Mouse (Mus musculus) heart, embryonic 12.5 days (tissue): ENCODE measurements around the gene Ubxn1. TPM values are rescaled to one million over a fixed set of nuclear protein-coding genes. Genes with fewer than 3 reads are reported as not detected.

Experiments
- ATAC-seq: fragments of 200-750 bp; cut with Nextera tagmentation; 2 replicates; pipeline ENCODE4 v1.8.0; 2017; ENCODE audit warnings: moderate TSS enrichment, moderate library complexity; ENCODE audit not compliant: insufficient number of reproducible peaks, low FRiP score
- H3K27ac ChIP-seq: fragments of 300-500 bp; sonication (generic); 2 replicates; pipeline ENCODE4 v1.5.1; 2016; ENCODE audit warnings: mild to moderate bottlenecking, moderate library complexity; ENCODE audit not compliant: poor library complexity, severe bottlenecking
- H3K27me3 ChIP-seq: fragments of 300-500 bp; sonication (generic); replicated peaks from 2 replicates; pipeline ENCODE4 v1.6.1; 2016; ENCODE audit warnings: mild to moderate bottlenecking, moderate library complexity
- H3K36me3 ChIP-seq: fragments of 300-500 bp; sonication (generic); 2 replicates; pipeline ENCODE4 v1.6.1; 2016; ENCODE audit warnings: mild to moderate bottlenecking, moderate library complexity
- H3K4me1 ChIP-seq: fragments of 300-500 bp; sonication (generic); replicated peaks from 2 replicates; pipeline ENCODE4 v1.6.1; 2016; ENCODE audit warnings: mild to moderate bottlenecking
- H3K4me2 ChIP-seq: fragments of 300-500 bp; sonication (generic); 2 replicates; pipeline ENCODE4 v1.6.1; 2016; ENCODE audit warnings: mild to moderate bottlenecking, moderate library complexity
- H3K4me3 ChIP-seq: fragments of 300-500 bp; sonication (generic); 2 replicates; pipeline ENCODE4 v1.5.1; 2016; ENCODE audit warnings: mild to moderate bottlenecking
- H3K9ac ChIP-seq: fragments of 300-500 bp; sonication (generic); 2 replicates; pipeline ENCODE4 v1.6.1; 2016; ENCODE audit warnings: mild to moderate bottlenecking, moderate library complexity
- H3K9me3 ChIP-seq: fragments of 300-500 bp; sonication (generic); replicated peaks from 2 replicates; pipeline ENCODE4 v1.6.1; 2016; ENCODE audit warnings: mild to moderate bottlenecking, moderate library complexity
- WGBS: fragments of 180-500 bp; shearing (Covaris S2); methylation state at CpG from one replicate; pipeline ENCODE4 v1.1.7; 2016; 5-methylcytosine and 5-hydroxymethylcytosine counted together
- polyA plus RNA-seq: library from polyadenylated mRNA; unstranded; fragments of >200 nt; fragmentation: Nextera tagmentation; extraction: Ambion mirVana; gene quantifications from 2 replicates; pipeline ENCODE4 v1.2.1, GENCODE M21; 2016

Ubxn1 gene
- polyA plus RNA-seq, 1 experiment from 2014 or later, result 142 TPM

DNA sequence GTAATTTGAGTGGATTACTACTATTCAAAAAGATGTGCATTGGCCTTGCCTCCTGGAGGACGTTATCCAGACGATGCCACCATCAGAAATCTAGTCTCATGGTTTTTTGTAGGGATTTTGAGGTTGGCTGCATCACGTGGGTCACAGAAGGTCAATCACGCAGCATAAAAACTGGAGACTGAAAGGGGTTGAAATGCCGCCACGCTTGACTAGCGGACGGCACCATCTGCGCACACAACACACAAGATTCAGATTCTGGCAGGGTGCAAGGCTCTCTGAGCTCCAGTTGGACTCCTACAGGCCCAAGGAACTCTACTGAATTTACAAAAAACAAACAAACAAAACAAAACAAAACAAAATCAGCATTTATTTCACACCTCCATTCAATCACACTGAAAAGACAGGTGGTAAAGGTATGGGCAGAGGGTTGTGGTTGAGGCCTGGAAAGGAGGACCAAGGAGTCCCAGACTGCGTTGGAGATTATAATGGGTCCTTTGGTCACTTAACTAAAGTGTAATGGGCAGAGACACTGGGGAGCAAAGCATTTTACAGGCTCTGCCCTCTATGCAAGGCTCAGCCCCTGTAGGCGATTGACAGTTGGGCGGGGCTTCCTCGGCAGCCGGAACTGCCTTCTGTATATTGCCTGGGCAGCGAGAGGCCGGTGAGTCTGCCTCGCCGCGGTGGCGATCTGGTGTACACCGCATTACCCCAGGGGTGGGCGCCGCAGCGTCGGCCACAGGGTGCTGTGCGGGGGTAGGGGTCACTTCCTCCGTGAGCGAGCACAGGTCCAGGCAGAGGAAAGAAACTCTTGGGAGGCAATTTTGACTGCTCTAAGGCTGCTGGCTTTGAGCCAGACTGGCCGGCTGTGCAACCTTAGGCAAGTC, 31.1 kb upstream of the Ubxn1 start:
- H3K4me3 ChIP-seq, result peak overlapping the region; percentile 58
- no peak overlapping the region for H3K27ac ChIP-seq
- no peaks in the 10 kb centered on the region for H3K27me3 ChIP-seq
- no peaks in the 10 kb centered on the region for H3K9me3 ChIP-seq
- 0 out of 2 replicates have a peak, but pooled peaks cover 8% of the 10 kb centered on the region for H3K36me3 ChIP-seq
- 21% methylated on average over 29 of the region's 29 CpGs for WGBS
- peak overlapping the region; percentile 80 for H3K9ac ChIP-seq
- H3K4me2 ChIP-seq, result peak overlapping the region; percentile 82
- ATAC-seq, result peak; percentile 76
- peaks cover 30% of the 10 kb centered on the region for H3K4me1 ChIP-seq

- WGBS, result 89% methylated on average over 7 of the region's 7 CpGs
- H3K36me3 ChIP-seq, result peaks cover 14% of the 10 kb centered on the region
- H3K27me3 ChIP-seq, result no peaks in the 10 kb centered on the region
- H3K9me3 ChIP-seq, result no peaks in the 10 kb centered on the region
- peak overlapping the region; percentile 58; the same call in 1 of the 2 replicates for H3K4me3 ChIP-seq
- H3K4me2 ChIP-seq, result peak overlapping the region; percentile 82
- peak overlapping the region; percentile 80; the same call in 1 of the 2 replicates for H3K9ac ChIP-seq
- peaks cover 30% of the 10 kb centered on the region for H3K4me1 ChIP-seq
- H3K27ac ChIP-seq, result no peak overlapping the region
- no peak for ATAC-seq
Measured at GRCm38 (mm10) chr19:8841012-8841411, 30.3 kb upstream of the Ubxn1 start.

DNA sequence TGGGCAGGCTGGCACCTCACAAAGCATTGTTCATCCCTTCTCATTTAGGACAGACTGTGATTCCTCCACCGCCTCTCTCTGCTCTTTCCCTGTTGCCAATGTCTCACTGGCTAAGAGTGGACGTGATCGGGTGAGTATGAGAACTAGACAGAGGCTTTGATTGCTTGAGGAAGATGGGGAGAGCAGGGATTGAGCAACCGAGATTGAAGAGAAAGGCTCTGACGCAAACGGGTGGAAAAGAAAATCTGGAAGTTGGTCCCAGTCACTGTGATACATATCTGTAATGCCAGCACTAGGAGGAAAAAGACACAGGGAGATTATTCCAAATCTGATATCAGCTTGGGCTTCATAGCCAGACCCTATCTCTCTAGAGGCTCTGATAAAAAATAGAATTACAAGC, 28.3 kb upstream of the Ubxn1 start:
- H3K27me3 ChIP-seq, result no peaks in the 10 kb centered on the region
- peaks cover 34% of the 10 kb centered on the region for H3K36me3 ChIP-seq
- 84% methylated on average over 6 of the region's 6 CpGs for WGBS
- no peak overlapping the region for H3K27ac ChIP-seq
- H3K4me1 ChIP-seq, result peaks cover 28% of the 10 kb centered on the region
- H3K9ac ChIP-seq, result no peak overlapping the region
- no peak overlapping the region for H3K4me2 ChIP-seq
- no peaks in the 10 kb centered on the region for H3K9me3 ChIP-seq
- no peak overlapping the region for H3K4me3 ChIP-seq
- ATAC-seq, result no peak

GRCm38 (mm10) chr19:8844371-8845129, 26.7 kb upstream of the Ubxn1 start:
- no peak overlapping the region for H3K9ac ChIP-seq
- H3K27ac ChIP-seq, result no peak overlapping the region
- 61% methylated on average over 5 of the region's 5 CpGs for WGBS
- peaks cover 13% of the 10 kb centered on the region for H3K4me1 ChIP-seq
- no peak for ATAC-seq
- no peaks in the 10 kb centered on the region for H3K27me3 ChIP-seq
- no peaks in the 10 kb centered on the region for H3K9me3 ChIP-seq
- H3K36me3 ChIP-seq, result peaks cover 41% of the 10 kb centered on the region
- H3K4me3 ChIP-seq, result no peak overlapping the region
- H3K4me2 ChIP-seq, result no peak overlapping the region

DNA sequence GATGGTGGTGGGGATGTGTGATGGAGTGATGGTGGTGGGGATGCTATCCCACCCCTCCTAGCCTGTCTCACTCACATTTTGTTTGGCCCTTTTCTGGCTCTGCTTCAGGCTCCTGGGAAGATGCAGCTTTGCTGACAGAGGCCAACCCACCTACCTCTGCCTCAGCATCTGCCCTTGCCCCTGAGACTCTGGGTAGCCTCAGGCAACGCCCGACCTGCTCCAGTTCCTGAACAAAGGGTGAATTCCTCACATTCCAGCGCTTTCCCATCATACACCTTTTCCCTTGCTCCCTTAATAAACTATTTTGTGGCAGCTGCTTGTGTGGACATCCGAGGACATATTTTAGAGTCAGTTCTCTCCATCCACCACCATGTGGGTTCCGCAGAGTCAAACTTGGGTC, 22.9 kb upstream of the Ubxn1 start:
- no peak overlapping the region for H3K4me3 ChIP-seq
- H3K27ac ChIP-seq, result no peak overlapping the region
- H3K36me3 ChIP-seq, result peaks cover 35% of the 10 kb centered on the region
- H3K4me2 ChIP-seq, result no peak overlapping the region
- no peaks in the 10 kb centered on the region for H3K9me3 ChIP-seq
- no peak for ATAC-seq
- no peaks in the 10 kb centered on the region for H3K27me3 ChIP-seq
- no peak overlapping the region for H3K9ac ChIP-seq
- 76% methylated on average over 5 of the region's 5 CpGs for WGBS
- peaks cover 9% of the 10 kb centered on the region for H3K4me1 ChIP-seq

DNA sequence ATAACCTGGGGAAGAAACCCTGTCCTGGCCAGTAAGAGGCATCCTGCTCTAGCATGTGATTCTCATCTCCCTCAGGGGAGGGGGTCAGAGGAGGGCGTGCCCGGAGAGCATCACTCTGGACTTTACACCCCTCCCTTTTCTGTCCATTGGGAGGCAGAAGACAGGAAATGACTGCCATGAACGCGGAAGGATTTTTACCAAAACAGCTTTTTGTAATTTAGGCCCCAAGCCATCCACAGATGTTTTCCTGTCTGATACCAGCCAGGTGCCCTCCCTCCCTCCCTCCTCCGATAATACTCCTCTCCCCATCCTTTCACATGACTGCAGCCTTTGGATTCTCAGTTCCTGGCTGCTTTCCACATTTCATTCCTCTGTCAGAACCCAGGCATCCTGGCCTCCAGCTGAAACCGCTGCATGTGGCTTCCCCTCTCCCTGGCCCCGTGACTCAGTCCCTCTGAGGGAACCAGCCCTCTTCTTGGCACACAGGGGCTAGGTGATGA, 20.8 kb upstream of the Ubxn1 start, which contains the start of gene Lrrn4cl:
Gene Lrrn4cl (plus strand): TSS at position 367 of the 500 bp plus-strand sequence.
- 18% methylated on average over 7 of the region's 7 CpGs for WGBS
- Histone ChIP-seq H3K4me1 (peaks cover 9% of the 10 kb centered on the region), H3K4me3 (no peak within 1 kb of the TSS), H3K27ac (peak within 1 kb of the TSS; percentile 55), H3K36me3 (peaks cover 33% of the 10 kb centered on the region), H3K4me2 (peak within 1 kb of the TSS; percentile 44), H3K9ac (0 out of 2 replicates have a peak within 1 kb of the TSS, but pooled peaks have one; percentile 44), H3K9me3 (no peaks in the 10 kb centered on the region), H3K27me3 (no peaks in the 10 kb centered on the region)
- peak; percentile 44; the same call in 1 of the 2 replicates for ATAC-seq

- Histone ChIP-seq H3K4me1 (peaks cover 9% of the 10 kb centered on the region), H3K4me3 (no peak overlapping the region), H3K27me3 (no peaks in the 10 kb centered on the region), H3K9me3 (no peaks in the 10 kb centered on the region), H3K27ac (no peak overlapping the region), H3K36me3 (peaks cover 21% of the 10 kb centered on the region), H3K4me2 (no peak overlapping the region), H3K9ac (no peak overlapping the region)
- 46% methylated on average over 7 of the region's 7 CpGs for WGBS
- no peak for ATAC-seq
Measured at GRCm38 (mm10) chr19:8851639-8852038, 19.7 kb upstream of the Ubxn1 start.

DNA sequence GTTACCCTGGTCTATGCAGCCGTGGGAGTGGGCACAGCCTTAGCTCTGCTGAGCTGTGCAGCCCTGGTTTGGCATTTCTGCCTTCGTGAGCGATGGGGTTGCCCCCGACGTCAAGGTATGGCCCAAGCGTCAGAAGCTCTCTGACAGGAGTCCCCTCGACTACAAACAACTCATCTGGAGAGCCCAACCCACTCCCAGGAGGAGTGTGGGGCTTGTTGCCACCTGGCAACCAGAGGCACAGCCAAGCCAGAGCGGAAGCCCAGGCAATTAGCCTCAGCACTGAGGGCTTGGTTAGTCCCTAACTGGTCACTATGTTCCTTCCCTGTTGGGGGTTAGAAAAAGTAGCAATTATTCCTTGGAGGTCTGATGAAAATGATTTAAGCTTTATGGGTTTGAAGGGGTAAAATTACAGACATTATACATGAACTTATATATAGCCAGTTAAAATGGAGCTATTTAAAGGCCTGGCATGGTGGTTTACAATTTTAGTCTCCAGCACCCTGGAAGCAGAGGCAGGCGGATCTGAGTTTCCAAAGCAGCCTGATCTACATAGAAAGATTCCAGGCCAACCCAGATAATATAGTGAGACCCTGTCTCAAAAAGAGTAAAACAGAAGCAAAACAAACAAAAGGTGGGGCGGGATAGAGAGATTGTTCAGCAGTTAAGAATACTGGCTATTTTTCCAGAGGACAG, 18.9 kb upstream of the Ubxn1 start:
- Histone ChIP-seq H3K9me3 (no peaks in the 10 kb centered on the region), H3K9ac (no peak overlapping the region), H3K4me1 (peaks cover 9% of the 10 kb centered on the region), H3K36me3 (peaks cover 14% of the 10 kb centered on the region), H3K4me3 (no peak overlapping the region), H3K27ac (no peak overlapping the region), H3K4me2 (no peak overlapping the region), H3K27me3 (no peaks in the 10 kb centered on the region)
- 56% methylated on average over 10 of the region's 10 CpGs for WGBS
- ATAC-seq, result no peak

GRCm38 (mm10) chr19:8853117-8853516, 18.2 kb upstream of the Ubxn1 start:
- ATAC-seq, result no peak
- no peak overlapping the region for H3K4me2 ChIP-seq
- H3K36me3 ChIP-seq, result peaks cover 7% of the 10 kb centered on the region
- no peaks in the 10 kb centered on the region for H3K9me3 ChIP-seq
- no peak overlapping the region for H3K27ac ChIP-seq
- H3K27me3 ChIP-seq, result no peaks in the 10 kb centered on the region
- no peak overlapping the region for H3K9ac ChIP-seq
- peaks cover 9% of the 10 kb centered on the region for H3K4me1 ChIP-seq
- H3K4me3 ChIP-seq, result no peak overlapping the region
- 78% methylated on average over 3 of the region's 3 CpGs for WGBS

- no peak overlapping the region for H3K4me3 ChIP-seq
Measured at GRCm38 (mm10) chr19:8857689-8858088, 13.6 kb upstream of the Ubxn1 start.

More at GRCm38 (mm10) chr19:8857689-8858088, 13.6 kb upstream of the Ubxn1 start:
- H3K9me3 ChIP-seq, result no peaks in the 10 kb centered on the region
- WGBS, result 37% methylated on average over 4 of the region's 4 CpGs
- no peaks in the 10 kb centered on the region for H3K36me3 ChIP-seq
- H3K9ac ChIP-seq, result no peak overlapping the region
- H3K4me1 ChIP-seq, result no peaks in the 10 kb centered on the region
- no peaks in the 10 kb centered on the region for H3K27me3 ChIP-seq
- no peak overlapping the region for H3K4me2 ChIP-seq
- H3K27ac ChIP-seq, result no peak overlapping the region
- ATAC-seq, result no peak
